Mouse (Mus musculus) left cerebral cortex, adult 2 months (tissue): ENCODE results near the gene Rpl18a. TPM values are rescaled to one million over a fixed set of nuclear protein-coding genes. Genes with fewer than 3 reads are reported as not detected.

Experiments
- DNase-seq, 2 experiments: peaks; one replicate each; pipeline ENCODE4 v3.0.0; 2021 to 2022; ENCODE audit warnings: low spot score in 2 of 2, mixed read lengths in 1 of 2; ENCODE audit errors: extremely low spot score in 1 of 2
- H3K27ac ChIP-seq: fragments of 200-600 bp; 2 replicates; pipeline ENCODE4 v1.8.1; 2022
- H3K4me3 ChIP-seq: fragments of 200-600 bp; 2 replicates; pipeline ENCODE4 v1.8.1; 2022
- CTCF ChIP-seq: fragments of 200-600 bp; IDR thresholded peaks from 2 replicates; pipeline ENCODE4 v1.8.1; 2022; ENCODE audit warnings: antibody characterized with exemption, mild to moderate bottlenecking, moderate library complexity
- intact Hi-C: fragments of 180-260 bp; cut with DNase I; formaldehyde crosslinking; loops from one replicate; pipeline ENCODE4 v1.15.1; 2025
- total RNA-seq, 2 experiments: library from RNA; stranded (reverse); gene quantifications; 2 replicates each; pipeline ENCODE4 v1.2.3; 2021

Rpl18a gene
- total RNA-seq, 2 experiments from 2014 or later: 588 to 633 TPM

GRCm38 (mm10) chr8:70878178-70878577, 19.0 kb downstream of the Rpl18a start:
- intact Hi-C loops: no loop called here
- Histone ChIP-seq H3K27ac (no peak overlapping the region), H3K4me3 (no peak overlapping the region)
- no peak for DNase-seq
- no peak for TF ChIP-seq CTCF

GRCm38 (mm10) chr8:70876382-70876781, 20.8 kb downstream of the Rpl18a start:
- Histone ChIP-seq H3K4me3 (no peak overlapping the region), H3K27ac (no peak overlapping the region)
- no peak for DNase-seq
- no peak; the same call in 1 of the 2 replicates for TF ChIP-seq CTCF
- intact Hi-C loops: no loop called here

- Histone ChIP-seq H3K27ac (no peak overlapping the region), H3K4me3 (no peak overlapping the region)
- DNase-seq: peak in 1 of 2 experiments; percentile 7
- intact Hi-C loops: no loop called here
- no peak for TF ChIP-seq CTCF
Observed at GRCm38 (mm10) chr8:70874441-70874840, 22.8 kb downstream of the Rpl18a start.

- intact Hi-C loops: loop anchor here (1.0 kb wide), 1 partner anchor 24 kb away; the partner anchor contains the start of gene Rpl18a
- Histone ChIP-seq H3K27ac (peak within 1 kb of the TSS; percentile 96), H3K4me3 (peak within 1 kb of the TSS; percentile 99)
- DNase-seq: peak; percentile 94 to 96
- no peak; the same call in none of the 2 replicates for TF ChIP-seq CTCF
Observed at GRCm38 (mm10) chr8:70873364-70873985, 23.7 kb downstream of the Rpl18a start, which contains the start of gene Ccdc124. Gene Ccdc124 (minus strand): TSS chr8:70873935.

GRCm38 (mm10) chr8:70872643-70873363, 24.4 kb downstream of the Rpl18a start:
- DNase-seq: no peak
- Histone ChIP-seq H3K27ac (peak overlapping the region; percentile 96), H3K4me3 (peak overlapping the region; percentile 99)
- TF ChIP-seq CTCF: no peak
- intact Hi-C loops: loop anchor here (1.0 kb wide), 1 partner anchor 24 kb away; the partner anchor contains the start of gene Rpl18a

GRCm38 (mm10) chr8:70871195-70871807, 25.9 kb downstream of the Rpl18a start:
- H3K4me3 ChIP-seq: no peak overlapping the region
- intact Hi-C loops: no loop called here
- no peak for DNase-seq
- H3K27ac ChIP-seq: no peak overlapping the region
- TF ChIP-seq CTCF: no peak

GRCm38 (mm10) chr8:70869601-70870041, 27.6 kb downstream of the Rpl18a start:
- DNase-seq: peak; percentile 78
- Histone ChIP-seq H3K27ac (peak overlapping the region; percentile 37), H3K4me3 (no peak overlapping the region)
- TF ChIP-seq CTCF: peak; percentile 94
- intact Hi-C loops: loop anchor here (1.0 kb wide), 1 partner anchor 25 kb away; no protein-coding TSS in a partner anchor

- TF ChIP-seq CTCF: no peak
- no peak overlapping the region for H3K4me3 ChIP-seq
- intact Hi-C loops: loop anchor here (1.0 kb wide), 1 partner anchor 25 kb away; no protein-coding TSS in a partner anchor
- no peak for DNase-seq
- peak overlapping the region; percentile 30 for H3K27ac ChIP-seq
Observed at GRCm38 (mm10) chr8:70869199-70869571, 28.0 kb downstream of the Rpl18a start.

- no peak for DNase-seq
- intact Hi-C loops: loop anchor here (1.0 kb wide), 1 partner anchor 24 kb away; no protein-coding TSS in a partner anchor
- TF ChIP-seq CTCF: no peak; the same call in 1 of the 2 replicates
- Histone ChIP-seq H3K27ac (peak overlapping the region; percentile 30), H3K4me3 (no peak overlapping the region)
Observed at GRCm38 (mm10) chr8:70868559-70869198, 28.5 kb downstream of the Rpl18a start.

- intact Hi-C loops: no loop called here
- Histone ChIP-seq H3K4me3 (no peak overlapping the region), H3K27ac (no peak overlapping the region; the same call in 1 of the 2 replicates)
- DNase-seq: no peak
- no peak for TF ChIP-seq CTCF
Observed at GRCm38 (mm10) chr8:70866566-70866965, 30.6 kb downstream of the Rpl18a start.

- no peak for TF ChIP-seq CTCF
- intact Hi-C loops: no loop called here
- peak overlapping the region; percentile 93 for H3K27ac ChIP-seq
- no peak for DNase-seq
- peak overlapping the region; percentile 62 for H3K4me3 ChIP-seq
Observed at GRCm38 (mm10) chr8:70866001-70866520, 31.2 kb downstream of the Rpl18a start.
